In the genomic region with DNA sequence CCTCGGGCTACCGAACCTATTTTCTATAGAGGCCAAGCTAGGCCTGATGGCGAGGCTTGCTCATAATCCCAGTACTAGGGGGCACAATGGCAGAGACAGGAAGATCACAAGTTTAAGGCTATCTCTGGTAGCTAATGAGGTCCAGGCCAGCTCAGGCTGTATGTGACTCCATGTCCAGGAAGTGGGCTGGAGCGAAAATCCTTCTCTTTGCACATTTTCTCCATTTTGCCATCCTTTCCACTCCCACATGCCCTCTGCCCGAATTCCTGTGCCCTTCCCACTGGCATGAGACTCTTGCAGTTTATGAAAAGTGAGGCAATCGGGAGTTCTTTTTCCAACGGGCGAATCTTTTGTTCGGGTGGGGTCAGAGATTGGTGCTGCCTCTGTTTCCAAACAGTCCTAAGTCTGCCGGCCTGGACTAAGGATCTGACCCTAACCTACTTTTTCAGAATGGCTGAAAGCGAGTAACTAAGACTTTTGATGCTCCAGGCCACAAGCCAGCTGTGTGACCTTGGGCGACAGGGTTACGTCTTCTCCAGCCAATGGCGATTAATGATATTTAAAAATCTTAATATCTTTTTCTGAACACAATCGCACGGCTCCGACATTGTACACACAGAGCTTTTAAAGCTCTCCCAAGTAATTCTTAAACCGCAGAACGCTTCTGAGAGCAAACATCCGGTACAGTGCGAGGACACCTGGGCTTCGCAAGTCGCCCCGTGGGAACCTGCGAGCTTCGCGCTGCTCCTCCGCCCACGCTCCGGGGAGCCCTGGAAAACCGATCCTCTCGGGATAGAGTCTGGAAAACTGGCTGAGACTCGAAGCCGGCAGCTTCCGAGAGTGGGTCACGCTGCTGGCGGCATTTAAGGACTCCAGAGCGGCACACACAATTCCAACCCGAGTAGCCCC, we compare ENCODE assay signal across 8 mouse cellular contexts. TPM values are rescaled to one million over a fixed set of nuclear protein-coding genes. Genes with fewer than 3 reads are reported as not detected.
DNase-seq lines count a peak whose midpoint lies in the region; ATAC-seq and TF ChIP-seq lines count a peak whose summit lies in the region.

No protein-coding gene starts in this region.

- DNase-seq in gastrocnemius, adult 18-20 months (ENCODE audit: low spot score), result peak; percentile 37
- DNase-seq in gastrocnemius, postnatal 14 days, result no peak
- DNase-seq in CH12.LX (ENCODE audit: extremely low read depth), result peak; percentile 41
- peak; percentile 44 for DNase-seq in embryo, embryonic 10.5 days (ENCODE audit: low spot score)
- DNase-seq in layer of hippocampus, adult 8-10 months (ENCODE audit: low spot score in 2 of 2), result no peak

- no peak for TF ChIP-seq POLR2A in CH12.LX (IDR thresholded peaks at IDR 0.05; ENCODE audit: low read depth, low read length)
- TF ChIP-seq POLR2A in olfactory bulb, adult 2 months (IDR thresholded peaks at IDR 0.05; ENCODE audit: insufficient read depth, low read depth, low read length), result no peak

- H3K4me1 ChIP-seq in CH12.LX (ENCODE audit: control insufficient read depth in 1 of 2, insufficient read depth in 2 of 2), result peaks cover 10 to 65% of the 10 kb centered on the region in 2 experiments
- H3K4me1 ChIP-seq in hindbrain, embryonic 12.5 days, result peaks cover 24% of the 10 kb centered on the region
- H3K4me1 ChIP-seq in liver, embryonic 15.5 days (replicated peaks), result peaks cover 66% of the 10 kb centered on the region
- H3K4me1 ChIP-seq in olfactory bulb, adult 2 months (ENCODE audit: control insufficient read depth, insufficient read depth, low read length), result peaks cover 4% of the 10 kb centered on the region

- TF ChIP-seq RAD21 in CH12.LX (IDR thresholded peaks at IDR 0.05; ENCODE audit: low read depth, low read length), result no peak

- H3K27ac ChIP-seq in CH12.LX (ENCODE audit: insufficient read depth, low read depth), result peak overlapping the region; percentile 74
- H3K27ac ChIP-seq in hindbrain, embryonic 12.5 days, result peak overlapping the region; percentile 95
- H3K27ac ChIP-seq in liver, embryonic 15.5 days (replicated peaks), result peak overlapping the region; percentile 98
- peak overlapping the region; percentile 63 for H3K27ac ChIP-seq in olfactory bulb, adult 2 months (ENCODE audit: insufficient read depth, low read depth, low read length)

- intact Hi-C loops in gastrocnemius, postnatal 14 days (cut with DNase I; ENCODE audit: low total_unique reads), result no loop called here

- ATAC-seq in hindbrain, embryonic 12.5 days (ENCODE audit: low FRiP score), result peak; percentile 65
- peak; percentile 9 for ATAC-seq in liver, embryonic 15.5 days (ENCODE audit: insufficient read depth)

- 19% methylated on average over 39 of the region's 39 CpGs for WGBS in hindbrain, embryonic 12.5 days
- WGBS in liver, embryonic 15.5 days (ENCODE audit: insufficient replicate concordance), result 14% methylated on average over 39 of the region's 39 CpGs
- WGBS in olfactory bulb, adult 2 months, result 8% methylated on average over 39 of the region's 39 CpGs

- peak overlapping the region; percentile 97 for H3K9ac ChIP-seq in CH12.LX (ENCODE audit: insufficient read depth, low read depth)
- H3K9ac ChIP-seq in hindbrain, embryonic 12.5 days, result peak overlapping the region; percentile 89
- H3K9ac ChIP-seq in liver, embryonic 15.5 days, result peak overlapping the region; percentile 88

- H3K4me2 ChIP-seq in CH12.LX (ENCODE audit: insufficient read depth, low read depth, poor library complexity, severe bottlenecking), result peak overlapping the region; percentile 39
- H3K4me2 ChIP-seq in hindbrain, embryonic 12.5 days (replicated peaks), result peak overlapping the region; percentile 79
- H3K4me2 ChIP-seq in liver, embryonic 15.5 days, result peak overlapping the region; percentile 94

- in situ Hi-C loops in CH12.LX (cut with MboI; ENCODE audit: low pct_ligation_motif_present, low pct_unique_long_range_greater_than_20kb, low sequenced_read_pairs), result no loop called here

- dilution Hi-C loops in CH12.LX (cut with MboI; ENCODE audit: extremely low pct_ligation_motif_present, extremely low pct_unique_long_range_greater_than_20kb, low sequenced_read_pairs), result no loop called here

- TF ChIP-seq CTCF in CH12.LX (conservative IDR thresholded peaks at IDR 0.05 in 1 of 2, IDR thresholded peaks at IDR 0.05 in 1 of 2; ENCODE audit: low read depth in 2 of 2, low read length in 2 of 2), result no peak
- TF ChIP-seq CTCF in olfactory bulb, adult 2 months (IDR thresholded peaks at IDR 0.05; ENCODE audit: insufficient read depth, low read depth, low read length), result no peak

- peaks cover 0 to 10% of the 10 kb centered on the region in 2 experiments for H3K36me3 ChIP-seq in CH12.LX (replicated peaks in 1 of 2; ENCODE audit: control insufficient read depth in 1 of 2, insufficient read depth in 1 of 2, low read length in 1 of 2)
- H3K36me3 ChIP-seq in hindbrain, embryonic 12.5 days, result no peaks in the 10 kb centered on the region
- peaks cover 15% of the 10 kb centered on the region for H3K36me3 ChIP-seq in liver, embryonic 15.5 days (replicated peaks)

- H3K9me3 ChIP-seq in CH12.LX (replicated peaks; ENCODE audit: low read length), result no peaks in the 10 kb centered on the region
- no peaks in the 10 kb centered on the region for H3K9me3 ChIP-seq in hindbrain, embryonic 12.5 days (replicated peaks)
- no peaks in the 10 kb centered on the region for H3K9me3 ChIP-seq in liver, embryonic 15.5 days (replicated peaks)

- H3K4me3 ChIP-seq in CH12.LX (replicated peaks in 1 of 3; ENCODE audit: low read depth in 2 of 3, low read length in 2 of 3, poor library complexity in 1 of 3), result peak overlapping the region; percentile 67 to 97 (median 69)
- H3K4me3 ChIP-seq in hindbrain, embryonic 12.5 days, result peak overlapping the region; percentile 79
- H3K4me3 ChIP-seq in liver, embryonic 15.5 days (replicated peaks), result peak overlapping the region; percentile 90
- peak overlapping the region; percentile 93 for H3K4me3 ChIP-seq in olfactory bulb, adult 2 months (ENCODE audit: insufficient read depth, low read depth, low read length)

- TF ChIP-seq EP300 in CH12.LX (IDR thresholded peaks at IDR 0.05; ENCODE audit: low read length), result no peak

- H3K27me3 ChIP-seq in CH12.LX (replicated peaks), result no peaks in the 10 kb centered on the region
- no peaks in the 10 kb centered on the region for H3K27me3 ChIP-seq in hindbrain, embryonic 12.5 days
- H3K27me3 ChIP-seq in liver, embryonic 15.5 days, result no peaks in the 10 kb centered on the region

- peaks cover 39% of the 10 kb centered on the region for H3K79me2 ChIP-seq in CH12.LX (replicated peaks; ENCODE audit: control insufficient read depth, extremely low read depth, insufficient read depth, poor library complexity, severe bottlenecking)

TF ChIP-seq in CH12.LX, 34 proteins besides CTCF, POLR2A, EP300 and RAD21:
- TF ChIP-seq ZC3H11A (IDR thresholded peaks at IDR 0.05; ENCODE audit: low read depth, low read length) (no peak), POLR2AphosphoS2 (IDR thresholded peaks at IDR 0.05; ENCODE audit: low read depth, low read length) (0 out of 2 replicates have a peak, but pooled peaks have one; percentile 19), NELFE (IDR thresholded peaks at IDR 0.05; ENCODE audit: low read depth, low read length) (no peak), MAZ (IDR thresholded peaks at IDR 0.05; ENCODE audit: low read depth, low read length) (no peak), SIN3A (IDR thresholded peaks at IDR 0.05; ENCODE audit: low read length) (0 out of 2 replicates have a peak, but pooled peaks have one; percentile 32), CHD1 (IDR thresholded peaks at IDR 0.05; ENCODE audit: low read depth, low read length) (peak; percentile 7; the same call in 1 of the 2 replicates)

RNA-seq across cellular contexts. Expression of a gene that starts 0.8 kb away (rescaled TPM):
- 10 to 100 TPM; 11.8 to 13.2 TPM for total RNA-seq in gastrocnemius, adult 18-20 months (2021)
- total RNA-seq in gastrocnemius, postnatal 14 days (2021), result 10 to 100 TPM; 10.5 to 11.3 TPM
- total RNA-seq in CH12.LX (2012; rRNA removed) (8.9 and 9.7 TPM in 2 replicates), CH12.LX (2014; rRNA removed) (9.1 and 9.6 TPM in 2 replicates)
- polyA plus RNA-seq in CH12.LX (2012; ENCODE audit: insufficient read length, low read depth), result 7.5 and 7.9 TPM in 2 replicates
- polyA plus RNA-seq in hindbrain, embryonic 12.5 days (2016; fragmentation: Nextera tagmentation; extraction: Ambion mirVana), result 12.8 and 15.2 TPM in 2 replicates
- polyA plus RNA-seq in liver, embryonic 15.5 days (2015; fragmentation: Nextera tagmentation; extraction: Ambion mirVana), result 31.1 and 31.3 TPM in 2 replicates
- 61.8 TPM in 1 of 2 replicates, not detected in the other for polyA plus RNA-seq in olfactory bulb, adult 2 months (2012; ENCODE audit: insufficient read depth, insufficient read length, low replicate concordance, missing spikeins)
- total RNA-seq in layer of hippocampus, adult 8-10 months (2022), result 10 to 100 TPM; 13.3 to 24.0 (median 19.2) TPM

Comparison
In these comparisons a context has a peak if more than half of its experiments do, and no peak if none do; other contexts are left out.
1. DNase-seq: peak in gastrocnemius, adult 18-20 months (single experiment), CH12.LX (single experiment) and embryo, embryonic 10.5 days (single experiment); none in gastrocnemius, postnatal 14 days (single experiment) and layer of hippocampus, adult 8-10 months (0 of 2).
2. H3K4me2 ChIP-seq: peak in every context shown above with its lines; median percentile 94 in liver, embryonic 15.5 days; 79 in hindbrain, embryonic 12.5 days; 39 in CH12.LX.
3. Peak in every context shown above with its lines, with median percentiles within 50 percentile points of each other: H3K27ac ChIP-seq, H3K4me3 ChIP-seq and H3K9ac ChIP-seq.